Mouse (Mus musculus): Measurements from ENCODE around the gene Sort1. TPM values are rescaled to one million over a fixed set of nuclear protein-coding genes. Genes with fewer than 3 reads are reported as not detected.

Sort1 gene
- polyA plus RNA-seq, 1 experiment: 141 TPM

GRCm38 (mm10) chr3:108306387-108306786 is 22.5 kb downstream of the Sort1 start:
- no peak for TF ChIP-seq CTCF (IDR thresholded peaks at IDR 0.05; ENCODE audit: insufficient read depth, low read length)
- no peak for TF ChIP-seq POLR2A (IDR thresholded peaks at IDR 0.05; ENCODE audit: borderline replicate concordance, extremely low read depth, low read depth, low read length)
- WGBS: 46% methylated on average over 3 of the region's 3 CpGs
- Histone ChIP-seq H3K4me3 (replicated peaks; ENCODE audit: extremely low read depth, low read depth, low read length) (no peak overlapping the region), H3K4me1 (ENCODE audit: control insufficient read depth, insufficient read depth, low read length) (peaks cover 3% of the 10 kb centered on the region; the same call in 1 of the 2 replicates)
- DNase-seq: no peak

GRCm38 (mm10) chr3:108307485-108307884 is 23.6 kb downstream of the Sort1 start:
- TF ChIP-seq CTCF (IDR thresholded peaks at IDR 0.05; ENCODE audit: insufficient read depth, low read length) (no peak), POLR2A (IDR thresholded peaks at IDR 0.05; ENCODE audit: borderline replicate concordance, extremely low read depth, low read depth, low read length) (no peak)
- no peak for DNase-seq
- WGBS: 87% methylated on average over 6 of the region's 6 CpGs
- Histone ChIP-seq H3K4me1 (ENCODE audit: control insufficient read depth, insufficient read depth, low read length) (peaks cover 7% of the 10 kb centered on the region), H3K4me3 (replicated peaks; ENCODE audit: extremely low read depth, low read depth, low read length) (no peak overlapping the region)

DNA sequence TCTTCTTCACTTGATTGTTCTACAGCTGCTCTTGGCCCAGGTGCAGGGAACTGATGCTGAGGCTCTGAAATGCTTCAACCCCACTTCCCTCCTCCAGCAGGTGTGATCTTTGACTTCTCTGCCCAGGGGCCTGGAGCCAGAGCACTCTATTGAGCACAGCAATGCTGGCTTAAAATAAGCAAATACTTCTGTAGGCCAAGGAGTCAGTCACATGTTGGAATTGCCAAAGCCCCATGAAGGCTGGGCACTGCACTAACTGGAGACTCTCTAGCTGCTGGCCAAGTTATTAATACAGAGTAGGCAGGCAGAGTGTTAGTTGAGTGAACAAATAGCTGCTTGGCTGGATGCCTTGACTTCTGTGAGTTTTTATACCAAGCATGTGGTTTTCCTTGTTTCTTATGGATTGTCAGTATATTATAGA is 27.0 kb downstream of the Sort1 start:
- H3K4me3 ChIP-seq (replicated peaks; ENCODE audit: extremely low read depth, low read depth, low read length): no peak overlapping the region
- no peak for DNase-seq
- no peak for TF ChIP-seq POLR2A (IDR thresholded peaks at IDR 0.05; ENCODE audit: borderline replicate concordance, extremely low read depth, low read depth, low read length)
- no peak for TF ChIP-seq CTCF (IDR thresholded peaks at IDR 0.05; ENCODE audit: insufficient read depth, low read length)
- peaks cover 4% of the 10 kb centered on the region for H3K4me1 ChIP-seq (ENCODE audit: control insufficient read depth, insufficient read depth, low read length)

DNA sequence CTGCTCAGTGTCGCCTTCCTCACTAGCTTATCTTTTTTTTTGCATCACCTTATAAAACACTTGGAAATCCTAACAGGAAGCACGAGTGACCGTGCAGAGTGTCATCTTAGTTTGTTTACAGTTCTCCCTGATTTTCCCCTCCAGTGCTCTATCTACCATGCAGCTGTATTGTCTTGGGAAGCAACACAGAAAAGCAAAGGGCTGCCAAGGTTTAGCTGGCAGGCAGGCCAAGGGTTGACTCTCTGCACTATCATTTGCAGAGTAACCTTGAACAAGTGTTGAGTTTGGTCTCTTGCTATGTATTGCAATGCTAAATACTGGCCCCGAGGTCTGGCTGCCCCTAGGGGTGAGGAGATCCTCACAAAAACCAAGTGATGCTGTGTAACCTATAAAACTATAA is 27.8 kb downstream of the Sort1 start:
- Histone ChIP-seq H3K4me1 (ENCODE audit: control insufficient read depth, insufficient read depth, low read length) (peaks cover 4% of the 10 kb centered on the region), H3K4me3 (replicated peaks; ENCODE audit: extremely low read depth, low read depth, low read length) (no peak overlapping the region)
- no peak for TF ChIP-seq POLR2A (IDR thresholded peaks at IDR 0.05; ENCODE audit: borderline replicate concordance, extremely low read depth, low read depth, low read length)
- TF ChIP-seq CTCF (IDR thresholded peaks at IDR 0.05; ENCODE audit: insufficient read depth, low read length): no peak
- DNase-seq: no peak
- WGBS: 28% methylated on average over 4 of the region's 4 CpGs

DNA sequence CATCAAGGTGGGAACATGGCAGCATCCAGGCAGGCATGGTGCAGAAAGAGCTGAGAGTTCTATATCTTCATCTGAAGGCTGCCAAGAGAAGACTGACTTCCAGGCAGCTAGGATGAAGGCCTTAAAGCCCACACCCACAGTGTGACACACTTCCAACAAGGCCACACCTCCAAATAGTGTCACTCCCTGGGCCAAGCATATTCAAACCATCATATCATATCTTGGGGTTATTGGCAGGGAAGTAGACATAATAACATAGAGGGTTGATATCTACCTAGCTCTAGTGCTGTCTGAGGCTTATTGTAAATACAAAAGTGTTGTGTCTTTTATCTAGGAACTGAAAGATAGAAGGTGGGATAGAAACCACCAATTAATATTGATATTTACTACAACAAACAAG is 28.5 kb downstream of the Sort1 start:
- no peak overlapping the region for H3K4me3 ChIP-seq (replicated peaks; ENCODE audit: extremely low read depth, low read depth, low read length)
- TF ChIP-seq CTCF (IDR thresholded peaks at IDR 0.05; ENCODE audit: insufficient read depth, low read length): no peak
- TF ChIP-seq POLR2A (IDR thresholded peaks at IDR 0.05; ENCODE audit: borderline replicate concordance, extremely low read depth, low read depth, low read length): no peak
- no peak for DNase-seq
- H3K4me1 ChIP-seq (ENCODE audit: control insufficient read depth, insufficient read depth, low read length): peaks cover 4% of the 10 kb centered on the region

DNA sequence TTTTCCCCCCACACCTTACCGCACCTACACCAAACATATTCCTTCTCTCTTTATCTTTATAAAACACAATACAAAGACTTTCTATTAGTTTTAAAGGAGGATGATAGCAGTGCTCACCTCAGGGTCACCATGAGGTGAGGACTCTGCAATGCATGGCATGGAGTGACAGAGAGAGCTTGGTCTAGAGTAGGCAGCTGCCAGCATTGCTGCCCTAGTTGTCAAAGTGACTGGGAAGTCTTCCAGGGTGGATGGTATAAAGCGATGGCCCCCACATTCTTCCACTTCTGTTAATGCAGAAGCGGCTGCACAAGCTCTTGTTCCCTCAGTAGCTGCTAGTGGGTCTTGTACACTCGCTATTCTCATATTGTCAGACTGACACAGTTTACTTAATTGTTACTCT is 29.3 kb downstream of the Sort1 start:
- Histone ChIP-seq H3K4me3 (replicated peaks; ENCODE audit: extremely low read depth, low read depth, low read length) (no peak overlapping the region), H3K4me1 (ENCODE audit: control insufficient read depth, insufficient read depth, low read length) (peaks cover 4% of the 10 kb centered on the region)
- WGBS: 86% methylated on average over 4 of the region's 4 CpGs
- TF ChIP-seq CTCF (IDR thresholded peaks at IDR 0.05; ENCODE audit: insufficient read depth, low read length): no peak
- TF ChIP-seq POLR2A (IDR thresholded peaks at IDR 0.05; ENCODE audit: borderline replicate concordance, extremely low read depth, low read depth, low read length): no peak
- no peak for DNase-seq

GRCm38 (mm10) chr3:108314038-108314675 is 30.3 kb downstream of the Sort1 start:
- H3K4me1 ChIP-seq (ENCODE audit: control insufficient read depth, insufficient read depth, low read length): peaks cover 6% of the 10 kb centered on the region
- DNase-seq: no peak
- TF ChIP-seq POLR2A (IDR thresholded peaks at IDR 0.05; ENCODE audit: borderline replicate concordance, extremely low read depth, low read depth, low read length) (no peak), CTCF (IDR thresholded peaks at IDR 0.05; ENCODE audit: insufficient read depth, low read length) (no peak)
- no peak overlapping the region for H3K4me3 ChIP-seq (replicated peaks; ENCODE audit: extremely low read depth, low read depth, low read length)
- 58% methylated on average over 8 of the region's 8 CpGs for WGBS

DNA sequence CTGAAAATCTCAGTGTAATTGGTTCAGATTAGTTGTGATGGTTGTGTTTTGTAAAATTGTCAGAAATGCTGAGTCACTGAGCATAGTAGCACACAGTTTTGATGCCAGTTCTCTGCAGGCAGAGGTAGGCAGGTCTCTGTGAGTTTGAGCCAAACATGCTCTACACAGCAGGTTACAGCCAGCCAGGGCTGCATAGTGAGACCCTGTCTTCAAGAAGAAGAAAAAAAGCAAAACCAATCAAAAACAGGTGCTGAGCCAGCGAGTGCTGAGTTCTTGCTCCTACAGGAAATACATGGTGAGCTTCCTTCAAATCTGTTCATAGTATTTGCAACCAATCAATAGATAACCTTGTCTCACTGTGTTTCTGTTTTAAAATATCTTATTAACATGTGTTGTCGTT is 34.6 kb downstream of the Sort1 start:
- H3K4me1 ChIP-seq (ENCODE audit: control insufficient read depth, insufficient read depth, low read length): peaks cover 2% of the 10 kb centered on the region; the same call in 1 of the 2 replicates
- no peak for TF ChIP-seq CTCF (IDR thresholded peaks at IDR 0.05; ENCODE audit: insufficient read depth, low read length)
- TF ChIP-seq POLR2A (IDR thresholded peaks at IDR 0.05; ENCODE audit: borderline replicate concordance, extremely low read depth, low read depth, low read length): no peak
- DNase-seq: no peak
- no peak overlapping the region for H3K4me3 ChIP-seq (replicated peaks; ENCODE audit: extremely low read depth, low read depth, low read length)
- WGBS: 80% methylated on average over 2 of the region's 2 CpGs

GRCm38 (mm10) chr3:108321671-108322070 is 37.8 kb downstream of the Sort1 start:
- TF ChIP-seq CTCF (IDR thresholded peaks at IDR 0.05; ENCODE audit: insufficient read depth, low read length) (no peak), POLR2A (IDR thresholded peaks at IDR 0.05; ENCODE audit: borderline replicate concordance, extremely low read depth, low read depth, low read length) (no peak)
- no peak for DNase-seq
- H3K4me1 ChIP-seq (ENCODE audit: control insufficient read depth, insufficient read depth, low read length): peaks cover 4% of the 10 kb centered on the region; the same call in 1 of the 2 replicates
- 52% methylated on average over 4 of the region's 4 CpGs for WGBS
- H3K4me3 ChIP-seq (replicated peaks; ENCODE audit: extremely low read depth, low read depth, low read length): no peak overlapping the region

- H3K4me3 ChIP-seq (replicated peaks; ENCODE audit: extremely low read depth, low read depth, low read length): no peak overlapping the region
- peaks cover 4% of the 10 kb centered on the region; the same call in 1 of the 2 replicates for H3K4me1 ChIP-seq (ENCODE audit: control insufficient read depth, insufficient read depth, low read length)
- WGBS: 81% methylated on average over 4 of the region's 4 CpGs
- TF ChIP-seq CTCF (IDR thresholded peaks at IDR 0.05; ENCODE audit: insufficient read depth, low read length): no peak
- no peak for TF ChIP-seq POLR2A (IDR thresholded peaks at IDR 0.05; ENCODE audit: borderline replicate concordance, extremely low read depth, low read depth, low read length)
- DNase-seq: no peak
Observed at GRCm38 (mm10) chr3:108322136-108322535, 38.3 kb downstream of the Sort1 start.

Data from lung, adult 2 months (tissue).